Mouse (Mus musculus): ENCODE data around the gene S100a14. TPM values are rescaled to one million over a fixed set of nuclear protein-coding genes. Genes with fewer than 3 reads are reported as not detected.

The S100a14 gene
- total RNA-seq (2023) = 1 to 10 TPM; 1.3 to 3.4 TPM

GRCm38 (mm10) chr3:90526580-90526979, at the start of gene S100a14:
Gene S100a14, plus strand, starts transcription at chr3:90526856.

GRCm38 (mm10) chr3:90490696-90491256, 35.9 kb upstream of the S100a14 start, which contains the start of gene Snapin:
Gene Snapin, minus strand, starts transcription at chr3:90491033.

GRCm38 (mm10) chr3:90508950-90509746, 17.5 kb upstream of the S100a14 start, which contains the start of gene Chtop:
Gene Chtop, minus strand, starts transcription at chr3:90509498.

GRCm38 (mm10) chr3:90513796-90514590, 12.7 kb upstream of the S100a14 start, which contains the start of the genes S100a1 and S100a13:
Gene S100a1, minus strand, starts transcription at chr3:90514392.
Gene S100a13, plus strand, starts transcription at chr3:90514435.

GRCm38 (mm10) chr3:90537141-90537904, 10.7 kb downstream of the S100a14 start, which contains the start of gene S100a16:
Gene S100a16, plus strand, starts transcription at chr3:90537254.

GRCm38 (mm10) chr3:90560008-90560628, 33.5 kb downstream of the S100a14 start, which contains the start of gene S100a3:
Gene S100a3, plus strand, starts transcription at chr3:90560578.

Other genes starting within 250 kb of the S100a14 start
- gene Gatad2b, start 233.7 kb upstream of the S100a14 start, total RNA-seq (2023) = 100 to 1,000 TPM; 109 to 114 TPM
- gene Slc27a3, start 136.9 kb upstream of the S100a14 start, total RNA-seq (2023) = 1 to 10 TPM; 1.8 to 2.2 TPM
- gene Ints3, start 93.2 kb upstream of the S100a14 start, total RNA-seq (2023) = 10 to 100 TPM; 57.3 to 67.2 TPM
- not detected for gene Npr1, start 61.0 kb upstream of the S100a14 start, total RNA-seq (2023)
- 10 to 100 TPM; 89.4 to 92.6 TPM for gene Ilf2, start 50.7 kb upstream of the S100a14 start, total RNA-seq (2023)
- gene Snapin, start 35.8 kb upstream of the S100a14 start, total RNA-seq (2023) = 10 to 100 TPM; 36.9 to 38.9 TPM
- gene Chtop, start 17.4 kb upstream of the S100a14 start, total RNA-seq (2023) = 100 to 1,000 TPM; 183 to 188 TPM
- 1 to 10 TPM in 1 of 2 experiments, not detected in 1; 1.5 TPM for gene S100a1, start 12.5 kb upstream of the S100a14 start, total RNA-seq (2023)
- gene S100a13, start 12.4 kb upstream of the S100a14 start, total RNA-seq (2023) = 10 to 100 TPM; 38.2 to 40.3 TPM
- gene S100a16, start 10.4 kb downstream of the S100a14 start, total RNA-seq (2023) = not detected
- 1 to 10 TPM in 1 of 2 experiments, not detected in 1; 1.1 TPM for gene S100a3, start 33.7 kb downstream of the S100a14 start, total RNA-seq (2023)
- gene S100a2, start 63.4 kb downstream of the S100a14 start, total RNA-seq (2023) = not detected
- gene Gm42674, start 75.0 kb downstream of the S100a14 start, total RNA-seq (2023) = not detected
- gene S100a4, start 76.9 kb downstream of the S100a14 start, total RNA-seq (2023) = 10 to 100 TPM; 34.0 to 64.5 TPM
- gene S100a5, start 81.7 kb downstream of the S100a14 start, total RNA-seq (2023) = not detected
- 10 to 100 TPM; 23.8 to 39.8 TPM for gene S100a6, start 86.0 kb downstream of the S100a14 start, total RNA-seq (2023)
- gene S100a7a, start 127.2 kb downstream of the S100a14 start, total RNA-seq (2023) = not detected
- 10 to 100 TPM in 1 of 2 experiments, 1 to 10 TPM in 1; 8.0 to 10.6 TPM for gene S100a8, start 142.1 kb downstream of the S100a14 start, total RNA-seq (2023)
- 10 to 100 TPM in 1 of 2 experiments, 1 to 10 TPM in 1; 8.2 to 12.7 TPM for gene S100a9, start 168.9 kb downstream of the S100a14 start, total RNA-seq (2023)
- gene Pglyrp4, start 200.1 kb downstream of the S100a14 start, total RNA-seq (2023) = not detected

Measured in T-cell, adult 66 days (primary cell).